Mouse (Mus musculus) cerebellum, adult 18-20 months (tissue): ENCODE measurements at regions not wholly inside any gene's neighbourhood (a gene's known extent, or its start where the extent isn't known, plus 50 kb on each side); places are given as distances from the start of the nearest gene placed in this dataset.

ENCODE experiments used
- DNase-seq, 2 experiments: peaks; one replicate each; pipeline ENCODE4 v3.0.0; 2021

GRCm38 (mm10) chr9:80688481-80689086 lies 223.3 kb upstream of the Impg1 start:
- peak; percentile 4 to 5 for DNase-seq

GRCm38 (mm10) chr9:80683030-80683692 lies 217.9 kb upstream of the Impg1 start:
- DNase-seq = no peak

- DNase-seq = no peak
Observed at GRCm38 (mm10) chr9:80681709-80682108, 216.4 kb upstream of the Impg1 start.

GRCm38 (mm10) chr9:80671483-80671882 lies 206.2 kb upstream of the Impg1 start:
- DNase-seq = no peak

GRCm38 (mm10) chr9:80668575-80669248 lies 203.4 kb upstream of the Impg1 start:
- no peak for DNase-seq

- no peak for DNase-seq
Observed at GRCm38 (mm10) chr9:80658755-80659154, 193.5 kb upstream of the Impg1 start.

GRCm38 (mm10) chr9:80615114-80615513 lies 149.8 kb upstream of the Impg1 start:
- DNase-seq = no peak

GRCm38 (mm10) chr9:80600019-80600418 lies 134.7 kb upstream of the Impg1 start:
- no peak for DNase-seq

GRCm38 (mm10) chr9:80565388-80566024 lies 100.2 kb upstream of the Impg1 start:
- DNase-seq = no peak

- no peak for DNase-seq
Observed at GRCm38 (mm10) chr9:80563655-80564054, 98.4 kb upstream of the Impg1 start.

- no peak for DNase-seq
Observed at GRCm38 (mm10) chr9:80555531-80556067, 90.3 kb upstream of the Impg1 start.
